Mouse (Mus musculus) thymus, postnatal 0 days (tissue): ENCODE measurements at regions not wholly inside any gene's neighbourhood (a gene's known extent, or its start where the extent isn't known, plus 50 kb on each side); places are given as distances from the start of the nearest gene placed in this dataset.

Source experiments
- DNase-seq: peaks from one replicate; pipeline ENCODE4 v3.0.0-alpha.2; 2015; ENCODE audit warnings: low spot score

DNA sequence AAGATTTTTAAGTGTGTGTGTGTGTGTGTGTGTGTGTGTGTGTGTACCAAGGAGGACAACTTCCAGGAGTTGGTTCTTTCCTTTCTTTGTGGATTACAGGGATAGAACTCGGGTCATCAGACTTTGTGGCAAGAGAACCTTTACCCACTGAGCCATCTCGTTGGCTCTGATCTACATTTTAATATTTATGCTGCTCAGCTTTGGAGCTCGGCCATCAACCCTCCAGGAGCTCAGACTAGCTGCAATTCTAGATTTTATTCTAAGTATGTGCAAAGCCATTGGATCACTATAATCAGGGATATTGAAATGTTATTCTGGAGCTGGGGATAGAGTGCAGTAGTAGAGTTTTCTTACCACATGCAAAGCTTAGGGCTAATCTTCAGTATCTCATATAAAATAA, 183.6 kb upstream of the Fam19a5 start:
- no peak for DNase-seq

DNA sequence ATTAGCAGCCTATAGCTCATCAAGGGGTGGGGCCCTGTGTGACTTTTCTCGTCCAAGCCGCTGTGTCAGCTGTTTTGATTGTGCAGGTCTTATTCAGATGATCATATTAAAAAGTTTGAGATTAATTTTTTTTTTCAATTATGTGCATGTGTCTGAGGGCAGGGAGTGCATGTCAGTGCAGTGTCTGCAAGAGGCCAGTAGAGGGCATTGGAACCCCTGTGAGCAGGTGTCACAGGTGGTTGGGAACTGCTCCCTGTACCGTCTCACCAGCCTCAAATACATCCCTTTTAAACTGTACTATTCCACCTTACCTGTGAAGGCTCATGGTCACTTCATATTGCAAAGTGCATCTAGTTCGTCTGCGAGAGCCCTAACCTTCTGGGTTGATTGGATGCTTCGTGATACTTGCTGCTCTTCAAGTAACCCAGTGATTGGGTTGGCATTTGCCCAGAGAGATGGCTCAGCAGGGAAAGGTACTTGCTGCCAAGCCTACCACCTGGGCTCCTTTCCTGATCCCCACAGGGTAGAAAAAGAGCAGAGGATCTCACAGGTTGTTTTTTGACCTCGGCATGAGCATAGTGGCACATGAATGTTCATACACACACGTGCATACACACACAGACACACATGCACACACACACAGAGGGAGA, 178.3 kb upstream of the Fam19a5 start:
- no peak for DNase-seq

DNA sequence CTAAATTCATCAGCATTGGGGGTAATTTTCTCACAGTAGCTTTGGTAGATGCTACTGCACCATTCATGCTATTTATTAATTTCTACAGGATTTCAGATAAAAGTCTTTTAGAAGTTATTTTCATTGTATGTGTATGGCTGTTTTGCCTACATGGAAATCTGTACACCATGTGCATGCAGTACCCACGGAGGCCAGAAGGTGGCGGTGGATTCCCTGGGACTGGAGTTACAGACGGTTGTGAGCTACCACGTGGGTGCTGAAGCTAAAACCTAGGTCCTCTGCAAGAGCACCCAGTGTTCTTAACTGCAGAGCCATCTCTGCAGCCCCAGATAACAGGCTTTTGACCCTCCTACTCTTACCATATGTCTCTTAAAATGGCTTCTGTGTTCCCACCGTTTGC, 176.7 kb upstream of the Fam19a5 start:
- DNase-seq: no peak

GRCm38 (mm10) chr15:87369381-87369780, 174.7 kb upstream of the Fam19a5 start:
- no peak for DNase-seq

- DNase-seq: no peak
Observed at GRCm38 (mm10) chr15:87369836-87370235, 174.3 kb upstream of the Fam19a5 start.

GRCm38 (mm10) chr15:87370761-87371160, 173.3 kb upstream of the Fam19a5 start:
- DNase-seq: no peak

GRCm38 (mm10) chr15:87374670-87375069, 169.4 kb upstream of the Fam19a5 start:
- DNase-seq: no peak

- DNase-seq: no peak
Observed at GRCm38 (mm10) chr15:87375596-87376194, 168.4 kb upstream of the Fam19a5 start.

GRCm38 (mm10) chr15:87383551-87384265, 160.4 kb upstream of the Fam19a5 start:
- no peak for DNase-seq

DNA sequence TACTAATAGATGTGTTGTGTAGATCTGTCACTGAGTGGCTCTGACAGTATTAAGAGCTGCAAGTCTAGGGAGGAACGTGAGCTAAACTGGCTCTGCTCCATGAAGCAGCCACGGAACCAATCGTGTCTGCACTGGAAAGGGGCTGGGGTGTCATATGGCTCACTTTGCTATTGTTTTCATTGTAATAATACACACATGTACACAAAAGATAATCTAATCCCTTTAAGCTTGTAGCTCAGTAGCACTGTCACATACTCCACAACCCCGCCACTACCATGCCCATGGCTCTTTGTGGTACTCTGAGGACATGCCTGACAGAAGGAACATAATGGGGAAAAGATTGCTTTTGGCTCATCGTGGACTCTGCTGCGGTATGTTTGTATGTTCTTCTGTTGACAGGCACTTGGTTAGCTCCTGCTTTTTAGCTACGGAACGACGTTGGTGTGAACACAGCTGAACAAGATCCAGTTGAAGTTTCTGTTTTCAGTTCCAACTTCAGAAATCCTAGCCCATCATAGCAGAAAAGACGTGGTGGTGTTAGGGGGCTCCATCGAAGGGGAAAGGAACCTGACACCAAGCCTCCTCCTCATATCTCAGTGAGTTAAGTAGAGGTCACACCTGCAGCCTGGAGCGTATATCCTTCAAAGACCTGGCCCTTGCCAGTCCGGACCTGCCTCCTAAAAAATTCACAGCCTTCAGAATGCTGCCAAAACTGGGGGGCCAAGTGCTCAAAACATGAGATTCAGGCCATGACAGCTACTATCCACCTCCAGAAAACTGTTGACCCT, 159.6 kb upstream of the Fam19a5 start:
- no peak for DNase-seq

- DNase-seq: no peak
Observed at GRCm38 (mm10) chr15:87386513-87386983, 157.6 kb upstream of the Fam19a5 start.

DNA sequence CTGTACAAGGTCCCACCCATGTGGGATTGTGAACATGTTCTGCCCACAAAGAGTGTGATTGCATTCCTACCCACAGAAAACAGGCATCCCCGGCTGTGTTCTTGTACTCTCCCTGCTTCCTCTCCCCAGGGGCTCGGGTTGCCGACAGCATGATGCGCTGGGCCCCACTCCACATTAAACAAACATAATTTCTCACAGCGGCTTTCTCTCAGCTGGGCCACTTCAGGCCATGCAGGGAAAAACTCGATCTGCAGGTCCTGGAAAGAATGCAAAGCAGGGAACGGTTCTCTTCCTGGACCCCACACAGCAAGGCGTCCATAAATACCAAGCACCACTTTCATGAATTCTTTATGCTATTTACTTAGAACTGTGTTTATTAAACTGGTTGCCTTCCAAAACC, 152.7 kb upstream of the Fam19a5 start:
- DNase-seq: no peak

DNA sequence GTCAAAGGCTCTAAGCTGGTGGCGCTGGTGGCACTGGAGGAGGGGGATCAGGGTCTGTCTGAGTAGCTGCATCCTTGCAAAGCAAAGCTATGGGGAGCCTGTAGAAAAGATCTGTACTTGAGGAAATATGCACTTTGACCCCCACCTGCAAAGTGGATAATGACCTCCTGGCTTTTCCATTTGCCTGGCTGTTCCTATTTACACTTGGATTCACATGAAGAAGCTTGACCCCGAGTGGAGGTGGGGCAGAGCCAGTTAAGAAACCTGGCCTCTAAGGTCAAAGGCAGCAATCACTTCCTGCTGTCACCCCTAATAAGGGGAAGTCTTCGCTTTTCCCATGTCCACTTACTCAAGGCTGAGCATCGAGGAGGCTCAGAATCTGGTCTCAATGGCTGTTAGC, 145.7 kb upstream of the Fam19a5 start:
- no peak for DNase-seq

- DNase-seq: no peak
Observed at GRCm38 (mm10) chr15:87405689-87406088, 138.4 kb upstream of the Fam19a5 start.

GRCm38 (mm10) chr15:87411978-87412377, 132.1 kb upstream of the Fam19a5 start:
- no peak for DNase-seq

DNA sequence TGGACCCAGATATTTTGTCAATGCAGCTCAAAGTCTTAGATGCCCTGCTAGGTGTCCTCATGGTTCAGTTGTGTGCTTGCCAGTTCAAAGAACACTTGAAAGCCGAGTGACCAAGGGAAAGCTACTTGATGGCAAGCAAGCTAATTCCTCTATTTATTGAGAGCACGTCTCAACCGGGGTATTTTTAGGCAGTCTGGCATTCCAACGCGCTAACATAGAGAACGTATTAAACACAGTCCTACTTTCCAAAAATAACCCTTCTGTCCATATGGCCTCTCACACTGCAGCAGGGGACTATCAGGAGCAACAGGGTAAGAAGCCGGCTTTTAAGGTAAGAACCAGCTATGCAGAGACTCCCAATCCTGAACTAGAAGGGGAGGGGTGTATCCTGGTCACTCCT, 128.1 kb upstream of the Fam19a5 start:
- DNase-seq: no peak

GRCm38 (mm10) chr15:87421743-87422142, 122.4 kb upstream of the Fam19a5 start:
- no peak for DNase-seq

DNA sequence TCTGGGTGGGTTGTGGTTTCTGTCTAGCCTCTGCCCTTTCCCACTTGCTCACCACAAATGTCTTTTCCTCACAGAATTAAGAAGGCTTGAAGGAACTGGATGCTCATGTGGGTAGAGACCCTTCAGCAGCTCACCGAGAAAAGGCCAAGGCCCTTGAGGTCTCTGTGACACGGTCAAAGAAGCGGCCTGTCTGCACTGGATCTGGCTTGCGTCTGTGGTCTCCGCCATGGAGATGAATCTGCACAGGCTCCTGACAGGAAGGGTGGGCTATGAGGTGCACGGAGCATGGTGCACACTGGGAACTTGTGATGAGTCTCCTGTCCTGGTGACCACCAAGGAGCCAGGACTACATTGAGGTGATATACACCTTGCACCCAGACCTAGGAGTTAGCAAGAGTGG, 110.8 kb upstream of the Fam19a5 start:
- no peak for DNase-seq

GRCm38 (mm10) chr15:87433901-87434300, 110.2 kb upstream of the Fam19a5 start:
- DNase-seq: no peak

DNA sequence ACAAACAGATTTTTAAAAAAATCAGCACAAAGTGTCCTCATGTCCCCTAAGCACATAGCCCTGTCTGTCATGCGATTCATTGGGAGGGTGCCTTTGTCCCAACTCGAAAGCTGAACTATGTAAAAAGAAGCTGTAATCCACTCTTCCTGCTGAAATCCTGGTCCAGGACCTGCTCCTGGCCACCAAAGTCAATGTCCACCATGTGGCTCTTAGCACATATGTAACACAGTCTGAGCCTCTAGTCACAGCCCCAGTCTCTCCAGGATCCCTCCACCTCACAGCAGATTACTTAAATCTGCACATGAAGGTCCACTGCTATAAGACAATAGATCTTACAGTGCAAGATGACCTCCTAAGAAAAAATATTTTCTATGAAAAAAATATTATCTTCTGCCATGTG, 108.5 kb upstream of the Fam19a5 start:
- no peak for DNase-seq

DNA sequence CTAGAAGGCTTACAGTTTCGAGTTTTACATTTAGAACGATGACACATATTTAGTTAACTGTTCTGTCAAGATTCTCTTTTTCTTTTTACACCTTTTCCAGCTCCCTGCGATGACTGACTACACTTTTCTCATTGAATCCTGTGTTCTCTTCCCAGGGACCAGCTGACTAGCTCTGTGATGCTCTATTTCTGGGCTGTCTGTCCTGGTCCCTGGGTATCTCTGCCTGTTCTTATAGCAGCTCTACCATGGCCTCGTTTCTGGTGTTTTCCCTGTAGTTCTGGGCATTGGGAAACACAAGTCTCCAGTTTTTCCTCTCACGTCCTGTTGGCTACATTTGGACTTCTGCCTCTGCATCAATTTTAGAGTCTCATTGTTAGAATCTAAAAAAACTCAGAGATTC, 106.5 kb upstream of the Fam19a5 start:
- no peak for DNase-seq

DNA sequence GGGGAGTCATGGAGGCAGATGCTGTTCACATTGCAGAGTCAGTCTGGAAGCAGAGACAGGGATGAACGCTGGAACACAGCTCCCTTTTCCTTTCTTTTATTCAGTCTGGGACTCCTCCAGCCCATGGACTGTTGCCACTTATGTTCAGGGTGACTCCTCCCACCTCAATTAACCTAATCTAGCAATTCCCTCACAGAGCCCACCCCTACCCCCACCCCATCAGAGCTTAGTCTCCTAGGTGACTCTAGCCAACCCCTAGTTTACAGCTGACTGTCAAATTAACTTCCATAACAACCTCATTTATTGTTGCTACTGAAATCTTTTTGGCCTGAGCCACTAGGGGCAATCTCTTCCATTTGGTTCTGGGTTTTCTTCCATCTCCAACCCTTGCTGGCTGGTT, 85.2 kb upstream of the Fam19a5 start:
- DNase-seq: no peak
